Mouse (Mus musculus): ENCODE data around the gene B4galt2. TPM values are rescaled to one million over a fixed set of nuclear protein-coding genes. Genes with fewer than 3 reads are reported as not detected.

The B4galt2 gene
- total RNA-seq, 2 experiments from 2014 or later, result 19.5 to 21.9 TPM

DNA sequence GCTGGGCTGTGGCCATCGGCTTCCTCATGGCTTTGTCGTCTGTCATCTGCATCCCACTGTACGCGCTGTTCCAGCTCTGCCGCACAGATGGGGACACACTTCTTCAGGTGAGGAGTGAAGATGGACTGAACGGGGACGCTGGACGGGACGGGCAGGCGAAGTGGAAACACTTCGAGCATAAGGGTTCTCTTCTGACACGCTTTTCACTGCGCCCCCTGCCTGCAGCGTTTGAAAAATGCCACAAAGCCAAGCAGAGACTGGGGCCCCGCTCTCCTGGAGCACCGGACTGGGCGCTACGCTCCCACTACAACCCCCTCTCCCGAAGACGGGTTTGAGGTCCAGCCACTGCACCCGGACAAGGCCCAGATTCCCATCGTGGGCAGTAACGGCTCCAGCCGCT is 15.5 kb downstream of the B4galt2 start:
- peak; percentile 78 for DNase-seq

GRCm38 (mm10) chr4:117867000-117867399 is 16.3 kb downstream of the B4galt2 start:
- no peak for DNase-seq

GRCm38 (mm10) chr4:117866083-117866482 is 17.2 kb downstream of the B4galt2 start:
- DNase-seq, result peak; percentile 81

GRCm38 (mm10) chr4:117862823-117863222 is 20.5 kb downstream of the B4galt2 start:
- DNase-seq, result peak; percentile 27

DNA sequence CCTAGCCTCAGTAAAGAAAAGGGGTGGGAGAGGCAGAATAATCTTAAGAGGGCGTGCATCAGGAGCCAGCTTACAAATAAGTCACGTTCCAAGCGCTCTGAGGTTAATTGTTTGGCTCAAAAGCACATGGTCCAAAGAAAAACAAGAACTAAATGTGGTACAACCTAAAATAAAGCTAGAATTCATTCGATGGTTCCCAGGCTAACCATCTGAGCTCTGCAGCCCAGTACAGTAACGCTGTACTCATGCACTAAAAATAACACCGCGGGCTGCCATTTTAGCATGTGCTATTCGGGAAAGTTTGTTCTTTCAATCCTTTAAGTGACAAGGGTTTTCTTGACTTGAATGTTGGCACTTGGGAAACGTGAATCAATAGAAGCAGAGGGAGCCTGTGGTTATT is 22.7 kb downstream of the B4galt2 start:
- no peak for DNase-seq

- DNase-seq, result peak; percentile 79
Measured at GRCm38 (mm10) chr4:117858794-117859193, 24.5 kb downstream of the B4galt2 start.

DNA sequence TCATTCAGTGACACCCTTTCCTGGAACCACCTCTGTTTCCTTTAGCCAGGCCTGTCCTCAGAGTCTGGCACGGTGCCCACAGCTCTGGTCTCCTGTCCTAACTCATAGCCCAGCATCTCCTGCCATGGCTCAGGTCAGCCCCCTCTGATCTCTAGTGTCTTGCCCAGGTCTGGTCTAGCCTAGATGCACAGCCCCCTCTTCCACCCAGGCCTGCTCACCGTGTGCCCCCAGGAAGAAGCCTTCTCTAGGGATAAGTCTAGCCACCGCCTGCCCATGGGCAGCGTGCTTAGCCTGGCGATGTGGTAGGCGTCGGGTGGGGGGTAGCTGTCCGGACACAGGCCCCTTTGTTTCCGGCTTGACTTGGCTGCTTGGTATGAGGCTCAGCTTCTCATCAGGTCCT is 28.1 kb downstream of the B4galt2 start:
- peak; percentile 57 for DNase-seq

- no peak for DNase-seq
Measured at GRCm38 (mm10) chr4:117852152-117852868, 31.0 kb downstream of the B4galt2 start.

DNA sequence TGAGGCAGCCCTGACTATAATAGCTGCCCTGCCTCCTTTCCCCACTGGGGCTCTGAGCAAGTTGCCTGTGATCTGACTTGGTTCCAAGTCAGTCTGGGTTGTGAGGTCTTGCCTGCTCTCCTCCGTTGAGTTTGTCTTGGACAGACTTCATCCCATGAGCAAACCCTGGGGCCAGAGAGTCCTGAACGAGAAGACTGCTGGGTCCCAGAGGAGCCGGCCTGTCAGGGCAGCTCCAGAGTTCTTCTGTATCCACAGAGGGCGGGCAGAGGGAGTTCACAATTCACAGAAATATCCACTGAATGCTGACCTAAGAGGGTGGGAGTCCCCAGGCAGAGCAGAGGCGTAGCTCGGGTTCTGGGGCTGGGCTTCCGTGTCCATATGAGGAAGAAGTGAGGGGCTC is 32.4 kb downstream of the B4galt2 start:
- DNase-seq, result peak; percentile 51

- DNase-seq, result no peak
Measured at GRCm38 (mm10) chr4:117850176-117850575, 33.1 kb downstream of the B4galt2 start.

DNA sequence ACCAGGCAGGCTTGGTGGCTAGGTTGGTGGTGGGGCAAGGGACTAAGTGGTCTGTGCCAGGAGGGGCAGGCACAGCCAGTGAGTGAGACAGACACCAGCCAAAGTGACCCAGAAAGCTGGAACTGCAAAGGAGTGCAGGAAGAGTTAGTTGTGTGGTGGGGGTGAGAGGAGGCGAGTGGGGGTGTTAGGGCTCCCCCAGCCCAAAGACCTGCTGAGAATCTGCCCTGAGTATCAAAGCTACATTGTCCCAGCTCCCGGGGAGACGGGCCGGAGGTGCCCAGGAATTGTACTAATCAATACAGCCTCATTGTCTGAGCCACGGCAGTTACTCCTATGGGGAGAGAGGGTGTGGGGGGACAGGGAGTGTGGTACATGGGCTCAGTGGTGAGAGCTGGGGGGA is 33.8 kb downstream of the B4galt2 start:
- DNase-seq, result no peak

DNA sequence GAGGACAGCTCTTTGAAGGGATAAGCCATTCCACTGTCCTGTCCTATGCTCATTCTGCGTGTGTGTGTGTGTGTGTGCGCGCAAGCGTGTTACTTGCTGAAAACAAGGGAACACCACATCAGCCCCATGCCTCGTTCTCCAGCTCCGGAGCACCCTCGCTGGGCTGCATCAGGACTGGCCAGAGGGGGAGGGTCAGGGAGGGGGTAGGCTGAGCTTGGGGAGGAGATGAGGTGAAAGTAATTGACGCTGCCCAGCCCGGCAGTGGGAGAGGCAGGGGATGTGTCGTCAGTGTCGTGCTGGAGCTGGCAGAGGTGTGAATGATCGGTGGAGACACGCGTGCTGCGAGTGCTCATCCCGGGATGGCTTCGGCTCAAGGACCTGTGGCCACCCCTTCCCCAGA is 34.2 kb downstream of the B4galt2 start:
- DNase-seq, result no peak

GRCm38 (mm10) chr4:117847011-117847410 is 36.3 kb downstream of the B4galt2 start:
- no peak for DNase-seq

DNA sequence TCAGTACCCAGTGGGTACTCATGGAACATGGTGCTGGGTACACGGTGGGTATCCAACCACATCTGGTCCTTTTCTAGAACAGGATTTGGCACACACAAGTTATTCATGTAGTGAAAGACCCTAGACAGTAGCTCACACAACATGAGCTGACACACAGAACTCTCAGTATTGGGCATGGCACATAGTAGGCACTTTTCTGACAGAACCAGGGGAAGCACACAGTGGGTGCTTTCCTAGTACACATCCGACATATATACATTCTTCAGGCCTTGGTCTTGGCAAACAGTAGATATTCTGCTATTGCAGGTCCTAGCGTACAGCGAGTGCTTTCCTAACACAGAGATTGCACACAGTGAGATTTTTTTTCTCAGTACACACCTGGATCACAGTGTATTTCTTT is 37.0 kb downstream of the B4galt2 start:
- no peak for DNase-seq

- DNase-seq, result no peak
Measured at GRCm38 (mm10) chr4:117845316-117845715, 38.0 kb downstream of the B4galt2 start.

- DNase-seq, result no peak
Measured at GRCm38 (mm10) chr4:117844467-117844866, 38.8 kb downstream of the B4galt2 start.

GRCm38 (mm10) chr4:117843101-117843500 is 40.2 kb downstream of the B4galt2 start:
- DNase-seq, result no peak

DNA sequence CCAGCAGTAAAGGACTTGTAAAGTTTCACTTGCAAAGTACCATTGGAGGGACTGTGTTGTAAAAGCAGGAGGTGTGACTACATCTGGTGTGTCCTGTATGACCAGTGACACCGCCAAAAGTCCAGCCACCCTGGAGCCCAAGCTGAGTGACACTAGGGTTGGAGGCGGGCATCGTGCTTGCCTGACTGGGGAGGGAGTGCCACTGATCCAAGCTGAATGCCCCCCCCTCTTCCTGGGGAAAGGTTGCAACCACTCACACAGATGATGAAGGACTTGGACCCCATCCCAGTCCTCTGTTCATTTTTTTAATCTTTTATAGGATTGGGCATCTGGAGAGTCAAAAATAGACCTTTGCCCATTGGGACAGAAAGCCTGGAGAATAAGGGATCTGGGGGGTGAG is 41.7 kb downstream of the B4galt2 start:
- DNase-seq, result no peak

DNA sequence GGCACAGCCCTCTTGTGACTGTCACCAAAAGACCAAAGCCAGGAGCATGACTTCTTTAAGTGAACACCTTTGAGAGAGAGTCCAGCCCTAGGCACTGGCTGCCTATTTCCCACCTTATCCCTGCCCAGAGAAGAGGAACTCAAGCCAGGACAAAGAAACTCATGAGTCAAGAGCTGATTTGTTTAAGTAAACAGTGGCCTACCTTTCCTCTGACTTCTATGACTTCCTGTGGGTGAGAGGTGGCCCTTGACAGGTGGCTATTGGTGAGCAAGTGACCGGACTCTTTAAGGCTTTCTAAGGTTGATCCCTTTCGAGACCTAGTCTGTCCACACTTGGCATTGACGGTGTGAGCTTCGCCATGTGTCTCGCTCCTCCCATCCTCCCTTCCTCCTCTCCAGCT is 42.5 kb downstream of the B4galt2 start:
- no peak for DNase-seq

DNA sequence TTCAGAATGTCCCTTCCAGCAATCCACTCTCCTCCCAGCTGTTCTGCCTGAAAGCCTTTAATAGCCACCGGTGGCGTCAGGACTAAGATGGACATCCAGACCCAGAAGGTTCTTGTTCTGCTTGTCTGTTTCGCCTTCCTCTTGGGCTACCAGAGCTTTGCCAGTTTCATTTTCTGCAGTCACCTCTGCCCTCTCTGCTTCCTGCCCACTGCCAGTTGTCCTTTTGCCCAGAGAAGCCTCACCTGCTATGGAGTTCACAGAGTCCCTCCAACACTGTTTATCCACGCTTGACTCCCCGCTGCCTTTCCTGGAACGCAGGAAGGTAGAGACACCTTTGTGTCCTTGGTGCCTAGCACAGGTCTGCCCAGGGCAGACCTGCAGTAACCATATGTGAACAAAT is 43.9 kb downstream of the B4galt2 start:
- DNase-seq, result no peak

GRCm38 (mm10) chr4:117837271-117837670 is 46.0 kb downstream of the B4galt2 start:
- no peak for DNase-seq

DNA sequence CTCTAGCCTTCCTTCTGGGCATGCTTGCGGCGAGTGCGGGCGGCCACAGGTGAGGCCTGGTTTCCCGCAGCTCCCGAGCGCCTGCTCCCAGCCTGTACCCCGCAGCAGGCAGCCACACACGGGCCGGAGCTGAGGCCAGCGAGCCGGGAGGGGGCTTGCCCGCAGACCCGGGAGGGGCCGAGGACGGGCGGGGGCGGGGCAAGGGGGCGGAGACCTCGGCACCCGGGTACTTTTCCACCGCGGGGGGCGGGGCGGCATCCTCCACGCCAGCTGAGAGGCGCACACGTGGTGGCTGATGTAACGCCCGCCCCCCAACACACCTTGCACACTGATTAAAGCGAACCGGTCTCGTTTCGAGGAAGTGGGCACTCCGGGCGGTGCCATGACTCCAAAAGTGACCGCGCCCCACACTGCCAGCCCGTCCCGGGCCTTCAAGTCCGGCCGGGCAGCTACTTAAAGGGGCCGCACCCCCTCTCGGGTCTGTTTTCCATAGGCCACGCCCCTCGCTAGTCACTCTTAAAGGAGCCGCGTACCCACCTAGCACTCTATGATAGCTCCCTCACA is 47.0 kb downstream of the B4galt2 start:
- peak; percentile 88 for DNase-seq

DNA sequence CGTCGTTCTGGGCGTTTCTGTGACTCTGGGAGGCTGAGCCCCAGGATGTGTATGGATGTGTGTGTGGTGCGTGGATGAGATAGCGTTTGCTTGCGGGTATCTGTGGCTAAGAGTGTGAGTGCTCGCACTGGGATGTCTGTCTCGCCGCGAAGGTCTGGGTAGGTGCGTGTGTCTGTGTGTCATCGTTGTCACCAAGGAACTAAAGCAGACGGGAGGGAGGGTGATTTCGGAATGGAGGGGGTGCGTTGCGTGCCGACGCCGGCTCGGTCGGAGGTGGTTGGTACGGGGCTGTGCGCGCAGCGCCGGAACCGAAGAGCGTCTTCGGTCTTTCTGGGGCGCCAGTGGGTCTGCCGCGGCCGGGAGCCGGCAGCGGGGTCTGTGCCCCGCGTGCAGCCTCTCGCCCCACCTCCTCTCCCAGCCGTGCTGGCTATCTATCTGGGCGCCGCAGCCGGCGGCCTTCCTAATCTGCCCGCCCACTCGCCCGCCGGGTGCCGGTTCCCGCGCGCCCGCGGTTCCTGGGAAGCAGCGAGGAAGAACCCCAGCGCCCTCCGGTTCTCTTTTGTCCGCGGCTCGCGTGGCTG is 47.7 kb downstream of the B4galt2 start:
- DNase-seq, result peak; percentile 45
